Mouse (Mus musculus): ENCODE results near the gene Crkl.

GRCm38 (mm10) chr16:17406512-17407231 is 45.1 kb upstream of the Crkl start:
- TF ChIP-seq CTCF (IDR thresholded peaks at IDR 0.05; ENCODE audit: borderline replicate concordance, insufficient read depth, low read length), result no peak
- no peak for TF ChIP-seq POLR2A (IDR thresholded peaks at IDR 0.05; ENCODE audit: low read depth, low read length)

Measured in embryonic fibroblast, embryonic 13.5 days (primary cell).